Mouse (Mus musculus) lung, postnatal 14 days (tissue): Measurements from ENCODE around the gene Ttbk2.

Experiments
- DNase-seq: peaks from one replicate; pipeline ENCODE4 v3.0.0; 2021

Gene Ttbk2

GRCm38 (mm10) chr2:120850424-120851082 is at the start of gene Ttbk2:
Ttbk2 (minus strand) TSS chr2:120850604.
- DNase-seq = peak; percentile 98

GRCm38 (mm10) chr2:120896361-120896760 is 46.0 kb upstream of the Ttbk2 start:
- no peak for DNase-seq

GRCm38 (mm10) chr2:120887601-120888000 is 37.2 kb upstream of the Ttbk2 start:
- DNase-seq = no peak

GRCm38 (mm10) chr2:120873192-120873591 is 22.8 kb upstream of the Ttbk2 start:
- no peak for DNase-seq

GRCm38 (mm10) chr2:120871447-120872336 is 21.3 kb upstream of the Ttbk2 start:
- peak; percentile 43 for DNase-seq

- DNase-seq = no peak
Observed at GRCm38 (mm10) chr2:120867336-120867735, 16.9 kb upstream of the Ttbk2 start.

GRCm38 (mm10) chr2:120866561-120866960 is 16.2 kb upstream of the Ttbk2 start:
- DNase-seq = peak; percentile 54

- DNase-seq = no peak
Observed at GRCm38 (mm10) chr2:120863389-120863788, 13.0 kb upstream of the Ttbk2 start.

- DNase-seq = no peak
Observed at GRCm38 (mm10) chr2:120860699-120861098, 10.3 kb upstream of the Ttbk2 start.

GRCm38 (mm10) chr2:120858131-120858530 is 7.7 kb upstream of the Ttbk2 start:
- DNase-seq = no peak

- no peak for DNase-seq
Observed at GRCm38 (mm10) chr2:120853151-120853550, 2.7 kb upstream of the Ttbk2 start.

GRCm38 (mm10) chr2:120852626-120853025 is 2.2 kb upstream of the Ttbk2 start:
- DNase-seq = no peak

GRCm38 (mm10) chr2:120849449-120850423 is 668 bp downstream of the Ttbk2 start, which contains the start of gene Cdan1:
Cdan1 (minus strand) TSS chr2:120850128.
- peak; percentile 49 for DNase-seq

- DNase-seq = no peak
Observed at GRCm38 (mm10) chr2:120845280-120845679, 5.1 kb downstream of the Ttbk2 start.

- DNase-seq = no peak
Observed at GRCm38 (mm10) chr2:120843990-120844389, 6.4 kb downstream of the Ttbk2 start.

GRCm38 (mm10) chr2:120841211-120841610 is 9.2 kb downstream of the Ttbk2 start:
- no peak for DNase-seq

- no peak for DNase-seq
Observed at GRCm38 (mm10) chr2:120835167-120835566, 15.2 kb downstream of the Ttbk2 start.

GRCm38 (mm10) chr2:120826936-120827638 is 23.3 kb downstream of the Ttbk2 start:
- DNase-seq = no peak

GRCm38 (mm10) chr2:120770265-120770935 is 80.0 kb downstream of the Ttbk2 start:
- DNase-seq = no peak

GRCm38 (mm10) chr2:120761922-120762321 is 88.5 kb downstream of the Ttbk2 start:
- DNase-seq = no peak

GRCm38 (mm10) chr2:120748041-120748440 is 102.4 kb downstream of the Ttbk2 start:
- no peak for DNase-seq

GRCm38 (mm10) chr2:120745496-120745895 is 104.9 kb downstream of the Ttbk2 start:
- no peak for DNase-seq
